Mouse (Mus musculus): ENCODE measurements around the gene Primpol.

GRCm38 (mm10) chr8:46578794-46579193 lies 38.2 kb downstream of the Primpol start:
- TF ChIP-seq CTCF (conservative IDR thresholded peaks at IDR 0.05; ENCODE audit: low read length) (no peak), POU5F1 (IDR thresholded peaks at IDR 0.05; ENCODE audit: borderline replicate concordance, low read length) (no peak), NANOG (IDR thresholded peaks at IDR 0.05; ENCODE audit: borderline replicate concordance, low read length) (no peak)

All from E14TG2a.4 (cell line).